Mouse (Mus musculus): ENCODE data around the gene Nolc1.
A peak's percentile ranks its signal among the peaks of the same experiment; 100 is the strongest.

Nolc1 gene

DNA sequence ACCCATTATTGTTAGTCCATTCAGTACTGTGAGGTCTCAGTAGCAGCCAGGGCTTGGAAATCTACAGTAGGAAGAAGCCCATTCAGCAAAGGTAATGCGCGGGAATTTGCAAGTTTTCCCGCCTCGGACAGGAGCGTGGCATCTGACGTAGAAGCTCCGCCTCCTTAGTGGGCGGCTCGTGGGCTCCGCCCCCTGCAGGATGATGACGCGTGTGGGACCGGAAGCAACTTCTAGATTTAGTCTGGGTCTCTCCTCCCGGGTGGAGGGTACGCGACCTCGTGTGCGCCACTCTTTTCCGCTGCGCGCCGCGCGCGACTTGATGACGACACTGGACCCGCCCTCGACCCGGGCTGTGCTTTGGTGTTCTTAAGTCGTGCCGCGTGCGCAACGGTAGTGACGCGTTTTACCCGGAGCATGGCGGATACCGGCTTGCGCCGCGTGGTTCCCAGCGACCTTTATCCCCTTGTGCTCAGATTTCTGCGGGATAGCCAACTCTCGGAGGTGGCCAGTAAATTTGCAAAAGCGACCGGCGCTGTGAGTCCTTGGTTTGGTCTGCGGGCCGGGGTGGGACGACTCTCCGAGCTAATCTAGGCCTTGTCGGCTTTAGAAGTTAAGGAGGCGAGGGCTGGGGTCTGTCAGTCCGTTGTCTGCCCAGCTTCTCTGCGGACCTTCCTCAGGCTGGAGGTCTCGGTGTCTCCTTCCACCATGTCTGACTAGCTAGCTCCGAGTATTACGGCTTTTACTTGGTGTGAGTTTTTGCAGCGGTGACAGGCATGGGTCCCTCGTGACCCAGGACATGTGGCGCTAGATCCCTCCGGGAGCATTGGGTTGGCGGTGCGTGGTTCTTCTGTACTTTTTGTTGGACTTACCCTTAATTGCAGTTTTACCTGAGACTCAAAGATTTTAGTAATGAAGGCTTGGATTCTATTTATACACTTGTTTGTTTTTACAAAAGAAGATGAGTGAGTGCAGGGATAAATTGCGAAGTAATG is at the start of gene Nolc1:
Gene Nolc1 (plus strand): TSS at position 248 of the 992 bp plus-strand sequence.
- DNase-seq, result peak; percentile 99

GRCm38 (mm10) chr19:46026567-46026966 is 49.1 kb upstream of the Nolc1 start:
- no peak for DNase-seq

DNA sequence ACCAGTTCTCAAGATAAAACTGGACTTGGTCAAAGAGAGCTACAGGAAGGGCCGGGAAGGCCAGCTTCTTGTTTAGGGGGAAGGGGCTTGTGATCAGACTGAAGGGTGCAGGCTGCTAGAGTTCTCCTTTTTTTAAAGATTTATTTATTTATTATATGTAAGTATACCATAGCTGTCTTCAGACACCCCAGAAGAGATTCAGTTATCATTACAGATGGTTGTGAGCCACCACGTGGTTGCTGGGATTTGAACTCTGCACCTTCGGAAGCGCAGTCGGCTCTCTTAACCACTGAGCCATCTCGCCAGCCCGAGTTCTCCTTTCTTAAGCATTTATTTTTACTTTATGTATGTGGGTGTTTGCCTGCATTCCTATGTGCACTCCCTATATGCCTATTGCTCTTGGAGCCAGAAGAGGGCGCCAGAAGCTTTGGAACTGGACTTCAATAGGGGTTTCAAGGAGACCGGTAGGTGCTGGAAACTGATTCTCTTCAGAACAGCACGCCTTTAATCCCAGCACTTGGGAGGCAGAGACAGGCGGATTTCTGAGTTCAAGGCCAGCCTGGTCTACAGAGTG is 46.8 kb upstream of the Nolc1 start:
- DNase-seq, result peak; percentile 31

- DNase-seq, result no peak
Measured at GRCm38 (mm10) chr19:46029652-46030051, 46.0 kb upstream of the Nolc1 start.

- no peak for DNase-seq
Measured at GRCm38 (mm10) chr19:46030196-46030983, 45.3 kb upstream of the Nolc1 start.

GRCm38 (mm10) chr19:46031689-46032432 is 43.8 kb upstream of the Nolc1 start:
- no peak for DNase-seq

- DNase-seq, result no peak
Measured at GRCm38 (mm10) chr19:46032731-46033510, 42.7 kb upstream of the Nolc1 start.

DNA sequence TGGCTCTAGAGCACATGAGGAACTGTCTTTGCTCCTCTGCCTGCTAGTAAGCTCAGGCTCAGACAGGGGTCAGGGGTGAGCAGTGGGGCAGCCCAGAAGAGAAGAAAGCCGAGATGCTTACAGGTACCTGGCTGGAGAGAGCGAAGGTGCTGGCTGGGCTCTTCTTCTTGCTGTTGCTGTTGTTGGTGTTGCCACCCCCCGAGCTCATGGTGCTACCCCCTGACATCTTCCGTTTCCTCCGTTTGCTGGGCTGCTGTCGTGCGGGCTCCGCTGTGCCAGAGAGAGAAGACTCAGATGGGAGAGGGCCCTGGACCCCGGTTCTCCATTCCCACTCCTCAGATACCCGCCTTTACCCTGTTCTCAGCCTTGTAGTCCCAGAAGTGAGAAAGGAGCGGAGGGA is 41.8 kb upstream of the Nolc1 start:
- DNase-seq, result no peak

DNA sequence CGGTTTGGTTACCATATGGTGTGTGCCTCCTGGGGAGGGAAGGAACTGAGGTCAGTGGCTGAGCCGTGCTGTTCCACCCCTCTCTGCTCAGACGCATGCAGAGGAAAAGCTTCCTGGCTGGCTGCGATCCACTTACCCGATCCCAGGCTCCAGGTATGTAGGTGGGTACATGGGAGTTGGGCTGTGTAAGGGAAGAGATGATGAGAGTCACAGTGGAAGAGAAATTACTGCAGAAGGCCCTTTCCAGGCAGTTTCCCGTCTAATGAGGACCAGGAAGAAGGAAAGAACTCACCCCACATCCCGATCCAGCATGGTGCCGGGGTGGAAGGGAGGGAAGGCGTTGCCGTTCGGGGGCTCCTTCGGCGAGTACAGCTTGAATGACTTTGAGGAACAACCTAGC is 39.7 kb upstream of the Nolc1 start:
- DNase-seq, result no peak

GRCm38 (mm10) chr19:46036477-46037242 is 39.0 kb upstream of the Nolc1 start:
- peak; percentile 67 for DNase-seq

- peak; percentile 72 for DNase-seq
Measured at GRCm38 (mm10) chr19:46037243-46037924, 38.3 kb upstream of the Nolc1 start.

DNA sequence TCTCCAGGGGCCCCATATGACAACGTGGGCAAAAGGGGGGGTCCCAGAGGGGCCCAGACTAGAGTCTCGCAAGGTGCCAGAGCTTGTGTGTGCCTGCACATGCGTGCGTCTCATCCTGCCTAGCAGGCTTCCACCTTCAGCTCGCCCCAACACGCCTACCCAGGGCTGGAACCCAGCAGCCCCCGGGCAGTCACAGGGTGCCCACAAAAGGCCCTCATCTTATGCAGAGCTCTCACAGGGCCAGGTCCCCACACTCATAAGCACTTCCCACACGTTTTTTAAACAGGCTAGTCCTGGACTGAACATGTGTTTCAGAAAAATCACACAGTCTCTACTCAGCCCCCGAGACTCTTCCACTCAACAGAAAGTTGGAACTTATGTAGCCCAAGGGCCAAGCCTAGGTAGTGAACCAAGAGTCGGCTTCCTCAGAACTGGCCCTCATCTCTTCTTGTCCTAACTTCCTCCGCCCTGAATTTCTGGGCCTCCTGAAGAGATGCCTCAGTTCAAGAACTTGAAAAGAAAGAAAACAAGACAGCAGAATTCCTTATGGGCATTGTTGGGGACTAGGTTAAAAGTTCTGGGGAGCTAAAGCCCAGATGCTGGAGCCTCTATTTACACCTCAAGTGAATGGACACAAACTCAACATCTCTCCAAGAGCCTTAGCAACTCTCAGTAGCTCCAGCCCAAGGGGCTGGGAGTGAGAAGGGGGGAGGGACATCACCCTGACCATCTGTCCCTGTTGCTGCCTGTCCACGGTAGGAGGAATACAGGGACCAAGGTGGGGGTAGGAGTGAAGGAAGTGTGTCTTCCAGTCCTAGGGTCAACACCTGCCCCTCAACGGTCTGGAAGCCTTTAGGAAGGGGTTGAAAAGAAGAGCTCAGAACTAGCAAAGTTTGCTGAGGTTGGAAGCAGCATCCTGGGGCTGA is 37.5 kb upstream of the Nolc1 start:
- DNase-seq, result peak; percentile 72

DNA sequence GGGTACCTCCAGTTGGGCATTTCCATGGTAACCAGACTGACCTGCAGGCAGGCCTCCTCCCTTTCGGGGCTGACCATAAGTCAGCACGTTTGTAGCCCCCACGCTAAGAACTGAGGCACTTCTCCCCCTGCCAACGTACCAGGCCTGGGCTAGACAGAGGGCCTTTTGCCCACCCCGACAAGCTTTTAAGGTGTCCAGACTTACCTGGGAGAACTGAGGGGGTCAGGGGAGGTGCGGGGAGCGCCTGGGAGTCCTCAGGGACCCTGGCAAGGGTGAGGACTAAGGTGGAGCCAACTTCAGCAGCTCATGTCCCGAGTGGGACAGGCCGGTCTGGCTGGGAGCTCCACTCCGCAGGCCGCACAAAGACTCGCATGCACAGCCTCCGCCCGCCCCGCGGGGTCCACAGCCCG is 36.8 kb upstream of the Nolc1 start:
- peak; percentile 60 for DNase-seq

DNA sequence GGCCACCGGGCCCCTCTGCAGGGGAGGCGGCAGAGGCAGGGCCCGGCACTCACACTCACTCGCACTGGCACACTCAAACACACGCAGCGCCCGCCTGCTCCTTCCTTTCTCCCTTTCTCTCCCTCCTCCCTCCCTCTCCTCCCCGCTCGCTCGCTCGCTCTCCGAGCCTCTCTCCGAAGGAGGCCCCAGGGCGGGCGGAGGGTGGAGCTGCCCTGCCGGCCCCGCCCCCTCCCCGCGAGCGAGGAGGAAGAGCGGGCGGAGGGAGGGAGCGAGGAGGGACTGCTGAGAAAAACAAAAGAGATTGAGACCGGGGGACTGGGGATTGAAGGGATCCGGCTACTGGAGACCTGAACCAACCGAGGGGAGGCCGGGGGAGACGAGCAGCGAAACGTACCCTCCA is 36.2 kb upstream of the Nolc1 start:
- DNase-seq, result peak; percentile 98

GRCm38 (mm10) chr19:46040149-46040902 is 35.3 kb upstream of the Nolc1 start:
- DNase-seq, result peak; percentile 56

DNA sequence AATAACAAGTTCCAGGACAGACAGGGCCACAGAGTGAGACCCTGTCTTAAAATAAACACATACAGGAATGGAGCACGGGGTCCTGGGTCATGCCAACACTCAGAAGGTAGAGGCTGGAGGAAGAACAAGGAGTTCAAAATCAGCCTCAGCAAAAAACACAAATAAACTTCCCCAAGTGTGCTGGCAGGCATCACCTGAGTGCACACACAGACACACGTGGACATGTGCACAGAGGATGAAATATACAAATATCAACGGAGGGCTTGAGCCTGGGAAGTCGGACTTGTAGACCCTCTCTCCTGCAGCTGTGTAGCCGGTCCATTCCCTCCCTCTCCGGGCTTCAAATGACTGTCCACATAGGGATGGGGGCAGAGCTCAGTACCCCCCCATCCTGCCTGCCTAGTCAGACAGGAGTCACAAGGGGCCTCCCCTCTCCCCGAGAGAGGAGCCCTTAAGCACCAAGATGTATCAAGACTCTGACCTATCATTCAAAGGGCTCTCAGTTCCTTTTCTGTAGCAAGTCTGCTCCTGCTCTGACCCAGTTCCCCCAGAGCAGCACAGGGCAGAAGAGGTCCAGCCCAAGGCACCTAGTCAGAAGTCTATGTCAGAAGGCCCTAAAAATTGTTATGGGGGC is 34.2 kb upstream of the Nolc1 start:
- peak; percentile 36 for DNase-seq

GRCm38 (mm10) chr19:46041933-46042475 is 33.7 kb upstream of the Nolc1 start:
- peak; percentile 73 for DNase-seq
